Mouse (Mus musculus): ENCODE measurements around the gene Gm9732.
"Not testable (repeated sequence)": the region's sequence is repeated elsewhere in the genome, so short reads cannot be mapped to it uniquely, and the experiment has no call there.

The Gm9732 gene

DNA sequence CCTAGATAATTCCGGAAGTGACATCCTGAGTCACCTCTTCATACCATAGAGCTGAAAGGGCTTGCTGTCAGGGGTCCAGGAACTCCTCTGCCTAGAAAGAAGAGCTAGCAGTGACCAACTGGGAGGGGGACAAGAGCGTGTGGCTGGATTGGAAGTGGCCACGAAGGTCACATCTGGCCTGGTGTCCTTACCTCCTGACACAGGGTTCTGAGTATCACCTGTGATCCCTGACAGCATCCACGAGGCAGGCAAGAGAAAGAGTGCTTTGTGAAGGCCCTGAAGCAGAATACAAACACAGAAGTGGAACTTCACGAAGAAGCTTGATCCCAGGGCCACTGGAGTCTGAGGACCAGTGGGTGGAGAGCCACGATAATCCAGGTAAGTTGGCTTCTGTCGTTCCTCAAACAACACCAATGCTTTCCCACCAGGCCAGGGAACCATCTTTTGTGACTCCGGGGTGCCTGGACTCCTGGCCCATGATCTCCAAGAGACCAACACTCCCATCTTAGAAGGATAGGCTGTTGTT, at the start of gene Gm9732:
TSS of gene Gm9732 (plus strand) at position 51 of the 526 bp plus-strand sequence.
- peak in 1 of 2 experiments; percentile 25 for DNase-seq (ENCODE audit: low spot score in 2 of 2)

- not testable (repeated sequence) for DNase-seq (ENCODE audit: low spot score in 2 of 2)
Observed at GRCm38 (mm10) chr14:43235204-43235603, 39.6 kb upstream of the Gm9732 start, which contains the start of gene Gm8122. Gm8122 (minus strand) TSS chr14:43235304.

DNA sequence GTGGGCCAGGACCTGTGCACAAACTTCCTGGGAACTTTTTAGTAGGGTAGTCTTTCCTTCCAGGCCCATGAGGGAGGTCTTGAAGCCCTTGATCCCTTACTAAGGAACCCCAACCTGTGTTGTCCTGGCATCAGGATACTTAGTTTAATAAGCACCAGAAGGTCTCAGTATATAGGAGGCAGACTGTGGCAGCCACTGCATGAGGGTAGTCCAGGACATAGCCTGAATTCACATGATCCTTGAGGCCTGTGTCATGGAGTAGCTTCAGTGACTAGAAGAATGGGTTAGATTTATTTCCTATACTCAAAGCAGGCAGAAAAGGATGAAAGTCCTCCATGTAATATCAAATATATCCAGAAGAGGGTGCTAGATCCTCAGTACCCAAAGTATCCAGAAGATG, 37.1 kb upstream of the Gm9732 start:
- not testable (repeated sequence) for DNase-seq (ENCODE audit: low spot score in 2 of 2)

- not testable (repeated sequence) for DNase-seq (ENCODE audit: low spot score in 2 of 2)
Observed at GRCm38 (mm10) chr14:43249611-43250170, 25.1 kb upstream of the Gm9732 start.

- not testable (repeated sequence) for DNase-seq (ENCODE audit: low spot score in 2 of 2)
Observed at GRCm38 (mm10) chr14:43250549-43251253, 24.1 kb upstream of the Gm9732 start.

DNA sequence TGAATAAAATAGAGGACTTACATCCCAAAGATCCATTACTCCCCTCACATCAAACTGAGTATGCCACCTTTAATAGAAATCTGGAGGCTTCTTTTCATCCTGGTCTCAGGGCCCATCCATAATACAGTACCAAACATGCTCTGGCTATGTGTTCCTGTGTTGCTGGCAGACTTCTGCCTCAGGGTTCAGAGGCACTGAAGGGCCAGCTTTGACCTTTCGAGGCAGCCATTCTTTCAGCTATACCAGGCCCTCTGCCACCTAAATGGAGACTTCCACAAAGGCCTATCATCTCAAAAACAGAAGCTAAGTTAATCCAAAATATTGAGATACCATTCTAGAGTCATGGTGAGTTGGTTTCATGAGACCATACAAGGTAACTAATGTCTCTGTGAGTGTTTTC, 18.3 kb upstream of the Gm9732 start:
- DNase-seq (ENCODE audit: low spot score in 2 of 2) = not testable (repeated sequence)

GRCm38 (mm10) chr14:43258349-43258748, 16.5 kb upstream of the Gm9732 start, which contains the start of gene Gm8126:
Gm8126 (plus strand) TSS chr14:43258649.
- not testable (repeated sequence) for DNase-seq (ENCODE audit: low spot score in 2 of 2)

DNA sequence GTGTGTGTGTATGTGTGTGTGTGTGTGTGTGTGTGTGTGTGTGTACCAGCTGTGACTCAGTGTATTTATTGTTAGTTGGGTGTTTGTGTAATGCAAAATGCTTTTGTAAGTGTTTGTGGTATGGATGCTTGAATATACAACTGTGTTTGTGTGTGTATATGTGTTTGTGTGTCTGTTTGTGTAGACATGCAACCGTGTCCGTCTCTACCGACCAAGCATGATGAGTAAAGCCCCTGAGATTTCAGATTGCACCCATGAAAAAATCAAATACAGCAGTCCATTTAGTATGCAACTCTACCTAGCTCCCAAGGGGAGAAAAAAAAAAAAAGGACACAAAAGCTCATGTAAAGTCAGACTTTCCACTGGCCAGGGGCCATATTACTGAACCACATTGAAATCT, 11.4 kb upstream of the Gm9732 start:
- not testable (repeated sequence) for DNase-seq (ENCODE audit: low spot score in 2 of 2)

GRCm38 (mm10) chr14:43268521-43269084, 6.2 kb upstream of the Gm9732 start:
- DNase-seq (ENCODE audit: low spot score in 2 of 2) = not testable (repeated sequence)

DNA sequence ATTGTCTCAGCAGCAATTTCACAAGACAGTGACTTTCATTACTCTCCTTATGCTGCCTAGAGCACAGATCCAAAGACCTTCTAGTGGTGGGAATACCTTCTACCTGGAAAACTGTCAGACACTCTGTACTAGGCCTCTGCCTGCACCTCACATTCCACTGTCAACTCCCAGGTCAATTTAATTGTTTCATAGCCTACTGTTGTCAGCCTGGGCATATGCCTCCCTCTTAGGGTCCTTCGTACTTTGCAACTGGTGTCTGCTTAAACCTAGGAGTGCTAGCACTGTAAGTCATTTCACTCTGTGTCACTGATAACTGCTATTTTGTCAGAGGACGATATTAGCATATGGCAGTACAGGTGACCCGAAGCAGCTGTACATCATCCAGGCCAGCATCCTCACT, 5.6 kb upstream of the Gm9732 start:
- DNase-seq (ENCODE audit: low spot score in 2 of 2) = not testable (repeated sequence)

- not testable (repeated sequence) for DNase-seq (ENCODE audit: low spot score in 2 of 2)
Observed at GRCm38 (mm10) chr14:43273161-43273560, 1.7 kb upstream of the Gm9732 start.

- DNase-seq (ENCODE audit: low spot score in 2 of 2) = not testable (repeated sequence)
Observed at GRCm38 (mm10) chr14:43275752-43276151, 916 bp downstream of the Gm9732 start.

DNA sequence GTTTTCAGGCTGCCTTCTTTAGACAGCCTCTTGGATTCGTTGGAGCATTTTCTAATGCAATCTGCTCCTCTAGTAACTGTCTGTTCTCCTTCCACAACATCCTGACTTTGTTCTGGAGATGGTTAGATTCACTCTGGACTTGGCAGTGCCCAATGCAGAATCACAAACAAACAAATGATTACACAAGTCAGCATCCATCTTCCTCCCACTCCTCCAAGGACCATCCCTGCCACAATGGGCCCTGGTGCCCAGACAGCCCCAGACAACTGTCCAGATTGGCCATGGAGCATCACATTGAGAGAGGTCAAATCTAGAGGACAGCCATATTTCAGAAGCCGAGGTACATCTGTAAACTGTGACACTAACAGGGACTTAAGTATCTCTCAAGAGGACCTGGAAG, 2.6 kb downstream of the Gm9732 start:
- DNase-seq (ENCODE audit: low spot score in 2 of 2) = not testable (repeated sequence)

DNA sequence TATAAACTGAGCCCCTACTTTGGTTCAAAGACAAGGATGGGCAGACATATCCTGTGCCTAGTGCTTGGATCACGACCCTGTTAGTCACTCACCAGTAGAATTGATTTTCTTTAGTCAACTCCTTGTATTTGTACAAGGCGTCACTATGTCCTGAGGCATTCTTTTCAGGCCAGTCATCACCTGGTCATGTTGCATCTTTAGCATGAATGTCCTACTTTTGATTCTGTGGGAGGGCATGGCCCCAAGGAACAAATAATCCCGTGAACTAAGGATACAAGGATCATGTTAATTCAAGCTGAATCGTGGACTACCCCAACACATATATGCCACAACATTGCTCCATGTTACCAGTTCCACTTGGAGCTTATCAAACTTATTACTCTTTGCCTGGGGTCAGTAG, 3.3 kb downstream of the Gm9732 start:
- DNase-seq (ENCODE audit: low spot score in 2 of 2) = not testable (repeated sequence)

DNA sequence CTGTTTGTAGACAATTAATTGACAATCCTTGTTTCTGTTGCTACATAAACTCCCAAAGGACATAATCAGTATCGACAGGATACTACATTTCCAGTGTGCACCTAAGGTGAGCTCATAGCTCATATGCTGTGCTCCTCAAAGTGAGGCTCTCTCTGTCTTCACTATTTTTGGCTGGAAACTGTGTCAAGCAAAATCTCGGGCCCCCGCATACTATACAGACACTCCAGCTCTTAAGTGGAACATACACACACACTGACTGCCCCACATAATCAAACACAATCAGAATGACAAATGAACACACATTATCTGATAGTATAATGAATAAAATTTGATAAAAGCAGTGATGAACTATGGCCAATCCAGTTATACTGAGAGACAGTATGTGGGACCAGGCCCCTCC, 3.8 kb downstream of the Gm9732 start:
- DNase-seq (ENCODE audit: low spot score in 2 of 2) = not testable (repeated sequence)

GRCm38 (mm10) chr14:43293503-43293902, 18.7 kb downstream of the Gm9732 start, which contains the start of gene Gm8127:
Gm8127 (minus strand) TSS chr14:43293832.
- DNase-seq (ENCODE audit: low spot score in 2 of 2) = not testable (repeated sequence)

DNA sequence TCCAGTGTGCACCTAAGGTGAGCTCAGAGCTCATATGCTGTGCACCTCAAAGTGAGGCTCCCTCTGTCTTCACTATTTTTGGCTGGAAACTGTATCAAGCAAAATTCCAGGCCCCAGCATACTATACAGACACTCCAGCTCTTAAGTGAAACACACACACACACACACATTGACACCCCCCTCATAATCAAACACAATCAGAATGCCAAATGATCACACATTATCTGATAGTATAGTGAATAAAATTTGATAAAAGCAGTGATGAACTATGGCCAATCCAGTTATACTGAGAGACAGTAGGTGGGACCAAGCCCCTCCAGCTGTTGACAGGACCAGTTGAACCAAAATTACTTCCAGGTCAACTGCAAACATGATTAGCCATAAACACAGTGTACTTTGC, 44.7 kb downstream of the Gm9732 start:
- not testable (repeated sequence) for DNase-seq (ENCODE audit: low spot score in 2 of 2)

DNA sequence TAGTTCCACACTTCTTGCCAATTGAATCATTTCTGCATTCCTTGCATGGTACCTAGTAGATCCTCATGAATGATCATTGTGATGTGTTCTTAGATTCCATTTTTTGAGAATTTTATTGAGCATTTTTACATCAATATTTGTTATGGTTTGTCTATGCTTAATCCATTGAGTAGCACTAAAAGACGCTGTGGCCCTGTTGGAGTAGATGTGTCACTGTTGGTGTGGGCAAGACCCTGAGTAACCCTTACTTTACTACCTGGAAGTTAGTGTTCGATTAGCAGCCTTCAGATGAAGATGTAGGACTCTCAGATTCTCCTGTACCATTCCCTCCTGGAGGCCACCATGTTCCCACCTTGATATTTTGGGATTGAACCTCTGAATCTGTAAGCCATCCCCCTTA, 53.8 kb downstream of the Gm9732 start:
- peak in 1 of 2 experiments; percentile 8 for DNase-seq (ENCODE audit: low spot score in 2 of 2)

GRCm38 (mm10) chr14:43331362-43331880, 56.6 kb downstream of the Gm9732 start:
- DNase-seq (ENCODE audit: low spot score in 2 of 2) = not testable (repeated sequence)

- DNase-seq (ENCODE audit: low spot score in 2 of 2) = not testable (repeated sequence)
Observed at GRCm38 (mm10) chr14:43337646-43338045, 62.8 kb downstream of the Gm9732 start.

DNA sequence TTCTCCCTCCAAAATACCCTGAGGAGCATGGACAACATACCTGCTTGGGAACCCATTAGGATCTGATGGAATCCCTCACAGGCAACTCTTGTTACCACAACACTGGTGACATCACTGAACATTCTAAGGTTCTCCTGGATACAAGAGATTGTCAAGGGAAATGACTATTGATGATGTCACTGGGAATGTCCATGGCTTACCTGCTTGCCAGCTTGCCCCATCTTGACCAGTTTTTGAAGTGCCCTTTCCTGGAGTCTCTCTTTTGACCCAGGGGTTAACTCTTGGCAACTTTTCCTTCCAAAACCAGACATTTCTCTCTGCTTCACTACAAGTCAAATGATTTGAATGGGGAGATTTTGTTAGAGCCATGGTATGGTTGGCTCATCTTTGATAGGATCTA, 72.9 kb downstream of the Gm9732 start, which contains the start of gene 1700001F09Rik:
TSS of gene 1700001F09Rik (minus strand) at position 101 of the 400 bp plus-strand sequence.
- DNase-seq (ENCODE audit: low spot score in 2 of 2) = not testable (repeated sequence)

DNA sequence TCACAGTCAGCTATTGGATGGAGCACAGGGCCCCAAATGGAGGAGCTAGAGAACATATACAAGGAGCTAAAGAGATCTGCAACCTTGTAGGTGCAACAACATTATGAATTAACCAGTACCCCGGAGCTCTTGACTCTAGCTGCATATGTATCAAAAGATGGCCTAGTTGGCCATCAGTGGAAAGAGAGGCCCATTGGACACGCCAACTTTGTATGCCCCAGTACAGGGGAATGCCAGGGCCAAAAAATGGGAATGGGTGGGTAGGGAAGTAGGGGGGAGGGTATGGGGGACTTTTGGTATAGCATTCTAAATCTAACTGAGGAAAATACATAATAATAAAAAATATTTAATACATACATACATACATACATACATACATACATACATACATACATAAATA, 78.1 kb downstream of the Gm9732 start:
- peak in 1 of 2 experiments; percentile 2 for DNase-seq (ENCODE audit: low spot score in 2 of 2)

Data from urinary bladder, postnatal 36 days (tissue).